Mouse (Mus musculus) adrenal gland, postnatal 14 days (tissue): ENCODE results near the gene Prickle4. TPM values are rescaled to one million over a fixed set of nuclear protein-coding genes. Genes with fewer than 3 reads are reported as not detected.
A peak's percentile ranks its signal among the peaks of the same experiment; 100 is the strongest.

ENCODE experiments used
- DNase-seq: peaks from one replicate; pipeline ENCODE4 v3.0.0; 2021; ENCODE audit warnings: mixed read lengths
- total RNA-seq: library from RNA; stranded (reverse); gene quantifications from 2 replicates; pipeline ENCODE4 v1.2.3, GENCODE M21; 2021

Gene Prickle4
- total RNA-seq, 1 experiment from 2014 or later: 4.8 TPM

GRCm38 (mm10) chr17:47706196-47706595 lies 11.7 kb upstream of the Prickle4 start:
- no peak for DNase-seq

- no peak for DNase-seq
Observed at GRCm38 (mm10) chr17:47704692-47705091, 10.2 kb upstream of the Prickle4 start.

GRCm38 (mm10) chr17:47703556-47703955 lies 9.0 kb upstream of the Prickle4 start:
- no peak for DNase-seq

GRCm38 (mm10) chr17:47702548-47703345 lies 8.2 kb upstream of the Prickle4 start:
- DNase-seq: no peak

- no peak for DNase-seq
Observed at GRCm38 (mm10) chr17:47701793-47702192, 7.3 kb upstream of the Prickle4 start.

- no peak for DNase-seq
Observed at GRCm38 (mm10) chr17:47699055-47699454, 4.5 kb upstream of the Prickle4 start.

GRCm38 (mm10) chr17:47698156-47698555 lies 3.6 kb upstream of the Prickle4 start:
- no peak for DNase-seq

GRCm38 (mm10) chr17:47695337-47695710 lies 788 bp upstream of the Prickle4 start:
- DNase-seq: no peak

GRCm38 (mm10) chr17:47694442-47694502 lies 264 bp downstream of the Prickle4 start, which contains the start of gene Gm21981:
Gene Gm21981 (minus strand): TSS chr17:47694455.
- DNase-seq: no peak

GRCm38 (mm10) chr17:47693671-47694441 lies 680 bp downstream of the Prickle4 start:
- peak; percentile 35 for DNase-seq

- DNase-seq: no peak
Observed at GRCm38 (mm10) chr17:47691650-47692049, 2.9 kb downstream of the Prickle4 start.

- DNase-seq: no peak
Observed at GRCm38 (mm10) chr17:47689894-47690293, 4.6 kb downstream of the Prickle4 start.

- DNase-seq: peak; percentile 88
Observed at GRCm38 (mm10) chr17:47688608-47689575, 5.6 kb downstream of the Prickle4 start, which contains the start of gene Frs3. Gene Frs3 (plus strand): TSS chr17:47689030.

- DNase-seq: no peak
Observed at GRCm38 (mm10) chr17:47688344-47688607, 6.3 kb downstream of the Prickle4 start, which contains the start of gene Tomm6. Gene Tomm6 (minus strand): TSS chr17:47688386.

GRCm38 (mm10) chr17:47687409-47688343 lies 6.9 kb downstream of the Prickle4 start:
- peak; percentile 97 for DNase-seq

GRCm38 (mm10) chr17:47682836-47683235 lies 11.7 kb downstream of the Prickle4 start:
- DNase-seq: no peak

- no peak for DNase-seq
Observed at GRCm38 (mm10) chr17:47678702-47679101, 15.8 kb downstream of the Prickle4 start.

GRCm38 (mm10) chr17:47678238-47678637 lies 16.3 kb downstream of the Prickle4 start:
- no peak for DNase-seq

- peak; percentile 77 for DNase-seq
Observed at GRCm38 (mm10) chr17:47676581-47676980, 18.0 kb downstream of the Prickle4 start.

- peak; percentile 85 for DNase-seq
Observed at GRCm38 (mm10) chr17:47672311-47673111, 22.0 kb downstream of the Prickle4 start.

GRCm38 (mm10) chr17:47671988-47672310 lies 22.6 kb downstream of the Prickle4 start:
- no peak for DNase-seq
